Comparison of ENCODE assay signal across 24 mouse cellular contexts in the genomic region with DNA sequence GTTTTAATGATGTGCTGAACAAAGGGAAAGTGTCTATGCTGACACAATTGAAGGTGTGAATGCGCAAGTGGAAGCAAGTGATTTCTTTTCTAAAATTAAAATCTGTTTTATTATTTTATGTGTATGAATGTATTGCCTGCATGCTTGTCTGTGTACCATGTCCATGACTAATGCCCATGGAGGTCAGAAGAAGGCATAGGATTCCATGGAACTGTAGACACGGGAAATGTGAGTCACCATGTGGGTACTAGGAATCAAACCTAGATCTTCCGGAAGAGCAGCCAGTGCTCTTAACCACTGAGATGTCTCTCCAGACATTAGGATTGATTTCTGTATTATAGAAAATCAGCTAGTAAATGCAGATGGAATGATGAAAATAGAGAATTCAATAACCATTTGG.
A peak's percentile ranks its signal among the peaks of the same experiment; 100 is the strongest.
DNase-seq lines count a peak whose midpoint lies in the region; ATAC-seq and TF ChIP-seq lines count a peak whose summit lies in the region.
"Had no signal": no experiment of that assay in that cellular context is flagged by ENCODE, and none has a peak within 500 bp of the region (broad histone marks: within the 10 kb centered on the region; RNA-seq: fewer than 3 reads in every experiment).

No protein-coding gene starts in this region.

- H3K4me3 ChIP-seq in C2C12 (ENCODE audit: insufficient read depth, poor library complexity, severe bottlenecking): no peak overlapping the region
- H3K4me3 ChIP-seq in embryonic fibroblast, embryonic 13.5 days (ENCODE audit: insufficient read depth, low read length): no peak overlapping the region
- no peak overlapping the region for H3K4me3 ChIP-seq in kidney, embryonic 16.5 days (ENCODE audit: low read length)
- H3K4me3 ChIP-seq: embryonic facial prominence, embryonic 12.5 days; embryonic facial prominence, embryonic 15.5 days; erythroblast, embryonic 14.5 days; forebrain, embryonic 12.5 days; forebrain, embryonic 15.5 days had no signal

- peak; percentile 81 for DNase-seq in 3T3-L1 (ENCODE audit: low read depth, low spot score)
- no peak for DNase-seq in heart, postnatal 36 days
- no peak for DNase-seq in embryo, embryonic 10.5 days (ENCODE audit: low spot score)
- DNase-seq: adrenal gland, adult 2 months; adrenal gland, postnatal 14 days; cerebellum, adult 11-12 months; cerebellum, adult 8-10 months; cerebellum, postnatal 14 days; gastrocnemius, postnatal 36 days; heart, postnatal 4 days; kidney, adult 18-20 months had no signal

- 0 out of 2 replicates have a peak overlapping the region, but pooled peaks have one; percentile 37 for H3K27ac ChIP-seq in embryonic fibroblast, embryonic 13.5 days (ENCODE audit: insufficient read depth, low read length)
- no peak overlapping the region for H3K27ac ChIP-seq in kidney, embryonic 16.5 days (ENCODE audit: low read length)
- H3K27ac ChIP-seq: embryonic facial prominence, embryonic 12.5 days; embryonic facial prominence, embryonic 15.5 days; forebrain, embryonic 12.5 days; forebrain, embryonic 15.5 days; hindbrain, embryonic 14.5 days; hindbrain, postnatal 0 days had no signal

- peaks cover 7% of the 10 kb centered on the region for H3K4me1 ChIP-seq in embryonic fibroblast, embryonic 13.5 days (ENCODE audit: control insufficient read depth, insufficient read depth, low read length)
- H3K4me1 ChIP-seq in kidney, embryonic 16.5 days (ENCODE audit: insufficient read depth, low read length): no peaks in the 10 kb centered on the region
- H3K4me1 ChIP-seq: embryonic facial prominence, embryonic 12.5 days; embryonic facial prominence, embryonic 15.5 days; forebrain, embryonic 12.5 days; forebrain, embryonic 15.5 days had no signal

- no peak overlapping the region for H3ac ChIP-seq in C2C12 (ENCODE audit: control insufficient read depth, insufficient read length, low read depth)

- no peak for TF ChIP-seq CTCF in C2C12 (IDR thresholded peaks at IDR 0.05; ENCODE audit: control insufficient read depth, insufficient read depth, insufficient read length)
- TF ChIP-seq CTCF in embryonic fibroblast, embryonic 13.5 days (IDR thresholded peaks at IDR 0.05; ENCODE audit: borderline replicate concordance, insufficient read depth, low read length): no peak

- no peaks in the 10 kb centered on the region for H3K9me3 ChIP-seq in kidney, embryonic 16.5 days (ENCODE audit: low read length)
- H3K9me3 ChIP-seq: embryonic facial prominence, embryonic 12.5 days; embryonic facial prominence, embryonic 15.5 days; forebrain, embryonic 15.5 days had no signal

- intact Hi-C loops in heart, postnatal 36 days (cut with DNase I): no loop called here

- H3K4me2 ChIP-seq in kidney, embryonic 16.5 days (replicated peaks; ENCODE audit: low read depth, low read length): no peak overlapping the region
- H3K4me2 ChIP-seq: embryonic facial prominence, embryonic 12.5 days; embryonic facial prominence, embryonic 15.5 days; forebrain, embryonic 12.5 days; forebrain, embryonic 15.5 days; heart, embryonic 11.5 days; hindbrain, embryonic 14.5 days had no signal

- H3K9ac ChIP-seq in kidney, embryonic 16.5 days (replicated peaks; ENCODE audit: low read length): no peak overlapping the region
- H3K9ac ChIP-seq: embryonic facial prominence, embryonic 12.5 days; embryonic facial prominence, embryonic 15.5 days; forebrain, embryonic 12.5 days; forebrain, embryonic 15.5 days; hindbrain, embryonic 14.5 days had no signal

- H3K79me3 ChIP-seq in C2C12 (ENCODE audit: low read depth): no peaks in the 10 kb centered on the region

- TF ChIP-seq POLR2A in embryonic fibroblast, embryonic 13.5 days (IDR thresholded peaks at IDR 0.05; ENCODE audit: low read depth, low read length): no peak

- H3K27me3 ChIP-seq in C2C12 (ENCODE audit: control insufficient read depth, insufficient read depth, insufficient read length): no peaks in the 10 kb centered on the region
- no peaks in the 10 kb centered on the region for H3K27me3 ChIP-seq in kidney, embryonic 16.5 days (ENCODE audit: insufficient read depth, low read length)
- H3K27me3 ChIP-seq: embryonic facial prominence, embryonic 12.5 days; embryonic facial prominence, embryonic 15.5 days; forebrain, embryonic 12.5 days; forebrain, embryonic 15.5 days had no signal

- no peaks in the 10 kb centered on the region for H3K36me3 ChIP-seq in C2C12 (ENCODE audit: control insufficient read depth, insufficient read depth)
- H3K36me3 ChIP-seq in kidney, embryonic 16.5 days (ENCODE audit: insufficient read depth, low read length): no peaks in the 10 kb centered on the region
- H3K36me3 ChIP-seq: embryonic facial prominence, embryonic 12.5 days; embryonic facial prominence, embryonic 15.5 days; forebrain, embryonic 12.5 days; forebrain, embryonic 15.5 days had no signal

- 92% methylated on average over 3 of the region's 3 CpGs for WGBS in kidney, embryonic 16.5 days

- no peak for ATAC-seq in kidney, embryonic 16.5 days (ENCODE audit: low FRiP score, low TSS enrichment)
- ATAC-seq: forebrain, embryonic 15.5 days; hindbrain, postnatal 0 days; inflammation-experienced regulatory T-cells, adult 6 months; intestine, embryonic 16.5 days had no signal

- no peaks in the 10 kb centered on the region for H3K79me2 ChIP-seq in C2C12 (ENCODE audit: control insufficient read depth, insufficient read depth)

TF ChIP-seq in C2C12, 6 proteins besides CTCF, POLR2A, EP300 and RAD21:
- peak; percentile 80 for TF ChIP-seq FOSL1 (IDR thresholded peaks at IDR 0.05; ENCODE audit: insufficient read depth, low read length, poor library complexity, severe bottlenecking)
- TF ChIP-seq MAX (IDR thresholded peaks at IDR 0.05): no peak
